Mouse (Mus musculus) forebrain, postnatal 0 days (tissue): ENCODE measurements at regions not wholly inside any gene's neighbourhood (a gene's known extent, or its start where the extent isn't known, plus 50 kb on each side); places are given as distances from the start of the nearest gene placed in this dataset.

ENCODE experiments used
- ATAC-seq: fragments of 200-750 bp; cut with Nextera tagmentation; 2 replicates; pipeline ENCODE4 v1.8.0; 2017; ENCODE audit warnings: mild to moderate bottlenecking, moderate library complexity
- DNase-seq: peaks from one replicate; pipeline ENCODE4 v3.0.0-alpha.2; 2015
- H3K27ac ChIP-seq: fragments of 300-500 bp; sonication (generic); 2 replicates; pipeline ENCODE4 v1.5.1; 2014; ENCODE audit warnings: low read depth, mild to moderate bottlenecking, antibody characterized with exemption, low read length, moderate library complexity, mixed read lengths
- H3K27me3 ChIP-seq: fragments of 300-500 bp; sonication (generic); 2 replicates; pipeline ENCODE4 v1.6.1; 2014; ENCODE audit warnings: mild to moderate bottlenecking, low read length, mixed read lengths; ENCODE audit not compliant: insufficient read depth
- H3K36me3 ChIP-seq: fragments of 300-500 bp; sonication (generic); 2 replicates; pipeline ENCODE4 v1.6.1; 2014; ENCODE audit warnings: mild to moderate bottlenecking, moderate library complexity; ENCODE audit not compliant: insufficient read depth
- H3K4me1 ChIP-seq: fragments of 300-500 bp; sonication (generic); 2 replicates; pipeline ENCODE4 v1.6.1; 2014; ENCODE audit warnings: antibody characterized with exemption; ENCODE audit not compliant: insufficient read depth
- H3K4me2 ChIP-seq: fragments of 300-500 bp; sonication (generic); 2 replicates; pipeline ENCODE4 v1.6.1; 2014; ENCODE audit warnings: low read depth, mild to moderate bottlenecking, moderate library complexity
- H3K4me3 ChIP-seq: fragments of 300-500 bp; sonication (generic); 2 replicates; pipeline ENCODE4 v1.5.1; 2014; ENCODE audit warnings: low read depth, low read length, mixed read lengths
- H3K9ac ChIP-seq: fragments of 300-500 bp; sonication (generic); 2 replicates; pipeline ENCODE4 v1.6.1; 2014; ENCODE audit warnings: mild to moderate bottlenecking
- H3K9me3 ChIP-seq: fragments of 300-500 bp; sonication (generic); 2 replicates; pipeline ENCODE4 v1.6.1; 2016; ENCODE audit warnings: low read length
- CTCF ChIP-seq: sonication (generic); IDR thresholded peaks from 2 replicates; pipeline ENCODE4 v1.5.1; 2016; ENCODE audit warnings: antibody characterized with exemption, control low read depth, low read depth
- WGBS: fragments of 180-500 bp; shearing (Covaris S2); extraction: QIAGEN DNeasy Blood & Tissue Kit; methylation state at CpG from one replicate; pipeline ENCODE4 v1.1.7; 2014; 5-methylcytosine and 5-hydroxymethylcytosine counted together

DNA sequence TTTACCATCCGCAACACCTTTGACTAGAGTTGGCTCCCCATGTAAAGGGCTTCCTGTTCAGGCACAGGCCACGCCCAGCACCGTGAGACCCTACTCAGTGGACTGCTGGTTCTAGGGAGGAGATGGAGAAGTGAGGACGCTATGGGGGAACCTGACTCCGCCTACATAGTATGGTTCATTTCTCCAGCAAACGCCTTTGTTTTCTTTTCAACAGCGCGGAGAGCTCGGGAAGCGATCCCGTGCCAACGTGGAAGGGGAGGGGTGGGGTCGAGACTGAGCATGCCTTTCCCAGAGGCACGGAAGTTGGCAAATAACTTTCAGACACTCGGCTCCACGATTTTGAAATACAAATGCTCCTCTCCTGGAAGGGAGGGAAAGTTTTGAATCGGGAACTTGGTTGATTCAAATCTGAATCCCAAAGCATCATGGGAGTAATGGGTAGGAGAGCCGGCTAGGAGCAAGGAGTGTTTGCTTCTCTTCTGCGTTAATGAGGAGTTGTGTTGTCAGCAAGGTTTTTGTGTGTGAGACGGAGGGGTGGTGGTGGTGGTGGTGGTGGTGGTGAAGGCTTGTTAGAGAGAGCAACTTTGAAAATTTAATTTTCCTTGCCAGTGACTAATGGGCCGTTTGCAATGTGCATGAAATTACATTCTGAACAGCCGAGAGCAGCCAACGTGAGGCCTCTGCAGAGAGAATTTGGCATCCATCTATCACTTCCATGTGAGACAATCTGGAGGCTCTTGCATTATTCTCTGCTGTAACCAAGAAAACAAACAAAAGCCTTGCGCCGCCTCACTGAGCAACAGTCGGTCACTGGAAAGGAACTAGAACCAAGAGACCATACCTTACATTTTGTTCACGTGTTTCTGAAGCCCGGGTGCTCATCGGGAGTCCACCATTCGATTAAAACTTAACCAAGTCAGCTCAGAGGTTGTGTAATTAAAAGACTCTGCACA, 89.9 kb upstream of the Gm9887 start:
- peaks cover 10% of the 10 kb centered on the region; the same call in 1 of the 2 replicates for H3K4me1 ChIP-seq
- peak overlapping the region; percentile 33; the same call in 1 of the 2 replicates for H3K9ac ChIP-seq
- no peaks in the 10 kb centered on the region for H3K27me3 ChIP-seq
- H3K36me3 ChIP-seq: no peaks in the 10 kb centered on the region
- peak overlapping the region; percentile 60 for H3K4me2 ChIP-seq
- H3K9me3 ChIP-seq: no peaks in the 10 kb centered on the region
- 12% methylated on average over 30 of the region's 30 CpGs for WGBS
- peak; percentile 76 for ATAC-seq
- no peak for TF ChIP-seq CTCF
- peak overlapping the region; percentile 66 for H3K27ac ChIP-seq
- H3K4me3 ChIP-seq: peak overlapping the region; percentile 31
- DNase-seq: peak; percentile 66

DNA sequence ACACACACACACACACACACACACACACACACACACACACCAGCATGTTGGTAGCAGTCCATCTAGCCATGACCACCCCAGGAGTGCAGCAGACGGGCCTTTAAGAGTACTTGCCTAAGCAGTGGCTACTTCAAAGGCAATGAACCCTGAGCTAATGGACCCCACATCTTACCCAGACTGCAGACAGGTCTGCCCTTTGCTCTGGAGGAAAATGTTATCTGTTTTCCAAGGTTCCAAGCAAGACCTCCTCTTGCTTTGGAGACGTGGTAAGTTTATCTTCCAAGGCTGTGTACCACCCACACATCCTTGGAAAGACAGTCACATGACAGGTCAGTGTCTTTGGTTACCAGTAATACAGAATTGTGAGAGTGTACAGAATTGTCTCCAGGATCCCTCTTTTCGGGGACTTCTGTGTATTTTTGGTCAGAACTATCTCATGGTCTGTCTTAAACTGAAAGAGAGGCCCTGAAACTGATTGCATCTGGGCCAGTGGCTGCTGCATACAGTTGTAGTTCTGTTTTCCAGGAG, 88.4 kb upstream of the Gm9887 start:
- no peak overlapping the region for H3K27ac ChIP-seq
- no peak overlapping the region for H3K4me3 ChIP-seq
- H3K27me3 ChIP-seq: no peaks in the 10 kb centered on the region
- H3K4me1 ChIP-seq: peaks cover 13% of the 10 kb centered on the region; the same call in 1 of the 2 replicates
- no peak for TF ChIP-seq CTCF
- 85% methylated on average over 3 of the region's 3 CpGs for WGBS
- H3K36me3 ChIP-seq: no peaks in the 10 kb centered on the region
- H3K9ac ChIP-seq: no peak overlapping the region
- no peaks in the 10 kb centered on the region for H3K9me3 ChIP-seq
- no peak for DNase-seq
- ATAC-seq: no peak
- no peak overlapping the region for H3K4me2 ChIP-seq

DNA sequence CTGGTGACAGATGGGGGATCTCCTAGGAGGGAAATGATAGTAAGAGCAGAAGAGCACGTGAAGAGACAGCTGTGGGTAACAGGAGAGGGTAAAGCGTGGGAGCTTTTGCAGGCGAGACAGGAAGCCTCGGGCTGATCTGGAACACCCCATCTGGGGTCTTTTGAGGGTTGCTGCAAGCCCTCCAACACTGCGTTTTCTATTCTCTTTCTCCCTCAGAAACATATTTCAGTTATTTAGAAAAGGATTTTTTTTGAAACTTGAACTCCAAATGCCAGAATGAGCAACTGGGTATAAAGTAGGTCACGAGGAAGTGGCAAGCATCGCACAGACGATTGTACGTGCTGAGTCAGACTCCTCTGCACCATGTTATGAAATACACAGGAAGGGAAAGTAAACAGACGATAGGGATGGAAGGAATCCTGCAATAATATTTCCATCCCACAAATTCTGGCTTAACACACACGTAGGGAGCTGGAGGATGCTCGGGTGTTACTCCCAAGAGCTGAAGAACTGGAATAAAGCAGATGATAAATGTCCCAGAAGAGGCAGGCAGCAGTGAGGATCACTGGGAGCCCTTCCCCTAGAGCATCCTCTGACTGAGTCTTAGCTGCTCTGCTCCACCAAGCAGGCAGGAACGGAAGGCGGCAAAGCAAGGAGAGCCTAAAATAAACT, 86.0 kb upstream of the Gm9887 start:
- Histone ChIP-seq H3K4me1 (peaks cover 13% of the 10 kb centered on the region; the same call in 1 of the 2 replicates), H3K27ac (peak overlapping the region; percentile 40; the same call in 1 of the 2 replicates), H3K36me3 (no peaks in the 10 kb centered on the region), H3K4me2 (no peak overlapping the region), H3K9ac (no peak overlapping the region), H3K9me3 (no peaks in the 10 kb centered on the region), H3K27me3 (no peaks in the 10 kb centered on the region), H3K4me3 (no peak overlapping the region)
- no peak for TF ChIP-seq CTCF
- WGBS: 56% methylated on average over 14 of the region's 14 CpGs
- peak; percentile 18; the same call in 1 of the 2 replicates for ATAC-seq
- no peak for DNase-seq

DNA sequence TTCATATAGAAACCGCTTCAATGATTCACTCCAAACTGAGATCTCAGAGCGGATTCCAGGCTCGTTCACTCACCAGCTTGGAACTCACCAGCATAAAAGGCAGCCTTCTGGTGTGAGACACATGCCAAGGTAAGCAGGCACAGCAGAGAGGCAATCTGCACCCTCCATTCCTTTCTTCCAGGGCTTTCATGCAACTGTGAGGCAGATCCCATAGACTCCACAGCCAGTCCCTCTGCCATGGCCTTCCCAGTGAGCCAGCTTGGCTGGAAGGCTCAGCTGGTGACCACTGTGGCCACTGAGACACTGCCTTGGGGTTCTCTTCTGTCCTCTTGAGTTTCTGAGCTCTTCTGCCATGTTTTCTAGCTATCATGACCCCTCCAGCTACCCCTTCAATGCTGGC, 84.5 kb upstream of the Gm9887 start:
- TF ChIP-seq CTCF: no peak
- 63% methylated on average over 3 of the region's 3 CpGs for WGBS
- no peak overlapping the region for H3K9ac ChIP-seq
- H3K9me3 ChIP-seq: no peaks in the 10 kb centered on the region
- H3K27me3 ChIP-seq: no peaks in the 10 kb centered on the region
- H3K4me2 ChIP-seq: no peak overlapping the region
- no peak overlapping the region for H3K4me3 ChIP-seq
- peak overlapping the region; percentile 59; the same call in 1 of the 2 replicates for H3K27ac ChIP-seq
- ATAC-seq (peak; percentile 84), DNase-seq (peak; percentile 79)
- peaks cover 6% of the 10 kb centered on the region; the same call in 1 of the 2 replicates for H3K4me1 ChIP-seq
- H3K36me3 ChIP-seq: no peaks in the 10 kb centered on the region

DNA sequence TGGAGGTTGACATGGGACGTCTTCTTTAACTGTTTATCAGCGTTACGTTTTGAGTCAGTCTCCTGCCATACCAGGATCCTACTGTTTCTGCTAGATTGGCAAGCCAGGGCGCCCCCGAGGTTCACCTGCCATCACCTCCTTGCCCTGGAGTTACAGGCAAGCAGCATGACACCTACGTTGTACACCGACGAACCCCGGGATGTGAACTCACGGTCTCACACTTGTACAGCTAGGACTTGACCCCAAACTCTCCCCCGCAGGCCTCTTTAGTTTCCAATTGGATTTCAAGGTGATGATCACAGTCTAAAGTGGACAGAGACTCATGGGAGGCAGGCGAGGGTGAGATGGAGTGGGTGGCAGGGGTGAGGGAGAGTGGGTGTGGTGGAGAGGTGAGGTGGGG, 83.9 kb upstream of the Gm9887 start:
- DNase-seq (no peak), ATAC-seq (no peak)
- Histone ChIP-seq H3K9me3 (no peaks in the 10 kb centered on the region), H3K4me3 (no peak overlapping the region), H3K27me3 (no peaks in the 10 kb centered on the region), H3K4me1 (0 out of 2 replicates have a peak, but pooled peaks cover 4% of the 10 kb centered on the region), H3K4me2 (no peak overlapping the region), H3K27ac (peak overlapping the region; percentile 59), H3K9ac (no peak overlapping the region), H3K36me3 (no peaks in the 10 kb centered on the region)
- 93% methylated on average over 12 of the region's 12 CpGs for WGBS
- no peak for TF ChIP-seq CTCF

DNA sequence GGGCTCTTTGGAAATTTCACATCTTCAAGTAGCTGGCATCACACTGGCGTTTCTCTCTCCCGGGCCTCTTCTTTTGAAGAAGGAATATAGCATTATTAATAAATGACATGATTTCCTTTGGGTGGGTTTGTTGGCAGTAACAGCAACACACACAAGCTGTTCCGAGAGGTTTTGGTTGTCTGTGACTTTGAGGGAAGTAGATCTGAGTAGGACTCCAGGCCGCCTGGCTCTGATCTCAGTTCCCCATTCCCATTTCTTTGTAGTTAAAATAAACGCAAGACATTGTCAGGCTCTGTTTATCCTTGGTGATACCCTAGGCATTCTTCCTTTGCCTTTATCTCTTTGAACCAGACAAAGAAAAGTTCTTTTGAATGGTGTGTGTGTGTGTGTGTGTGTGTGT, 83.3 kb upstream of the Gm9887 start:
- peak overlapping the region; percentile 46; the same call in 1 of the 2 replicates for H3K27ac ChIP-seq
- no peak overlapping the region for H3K4me3 ChIP-seq
- no peak for TF ChIP-seq CTCF
- no peak overlapping the region for H3K4me2 ChIP-seq
- H3K9ac ChIP-seq: no peak overlapping the region
- 0 out of 2 replicates have a peak, but pooled peaks cover 4% of the 10 kb centered on the region for H3K4me1 ChIP-seq
- no peaks in the 10 kb centered on the region for H3K27me3 ChIP-seq
- no peaks in the 10 kb centered on the region for H3K36me3 ChIP-seq
- no peak for DNase-seq
- no peaks in the 10 kb centered on the region for H3K9me3 ChIP-seq
- no peak for ATAC-seq
- WGBS: 49% methylated on average over 5 of the region's 5 CpGs
